Mouse (Mus musculus): Measurements from ENCODE around the gene Acbd4. TPM values are rescaled to one million over a fixed set of nuclear protein-coding genes. Genes with fewer than 3 reads are reported as not detected.

The Acbd4 gene
- polyA plus RNA-seq, 1 experiment from 2014 or later: 8.5 TPM

GRCm38 (mm10) chr11:103070322-103070880 is 31.1 kb upstream of the Acbd4 start:
- Histone ChIP-seq H3K36me3 (peaks cover 50% of the 10 kb centered on the region), H3K27me3 (no peaks in the 10 kb centered on the region), H3K4me3 (no peak overlapping the region), H3K27ac (replicated peaks) (no peak overlapping the region), H3K9me3 (no peaks in the 10 kb centered on the region), H3K9ac (no peak overlapping the region), H3K4me1 (replicated peaks) (0 out of 2 replicates have a peak, but pooled peaks cover 5% of the 10 kb centered on the region), H3K4me2 (no peak overlapping the region)
- WGBS: 93% methylated on average over 10 of the region's 10 CpGs
- no peak for ATAC-seq (ENCODE audit: low read depth)

GRCm38 (mm10) chr11:103073671-103074070 is 27.8 kb upstream of the Acbd4 start:
- Histone ChIP-seq H3K27ac (replicated peaks) (no peak overlapping the region), H3K27me3 (peaks cover 2% of the 10 kb centered on the region), H3K36me3 (peaks cover 17% of the 10 kb centered on the region), H3K4me1 (replicated peaks) (0 out of 2 replicates have a peak, but pooled peaks cover 5% of the 10 kb centered on the region), H3K4me2 (no peak overlapping the region), H3K9ac (no peak overlapping the region), H3K9me3 (no peaks in the 10 kb centered on the region), H3K4me3 (no peak overlapping the region)
- WGBS: 82% methylated on average over 7 of the region's 7 CpGs
- no peak for ATAC-seq (ENCODE audit: low read depth)

GRCm38 (mm10) chr11:103074121-103074650 is 27.3 kb upstream of the Acbd4 start:
- no peaks in the 10 kb centered on the region for H3K9me3 ChIP-seq
- 0 out of 2 replicates have a peak, but pooled peaks cover 5% of the 10 kb centered on the region for H3K4me1 ChIP-seq (replicated peaks)
- H3K4me2 ChIP-seq: no peak overlapping the region
- H3K27me3 ChIP-seq: peaks cover 7% of the 10 kb centered on the region
- H3K9ac ChIP-seq: no peak overlapping the region
- H3K27ac ChIP-seq (replicated peaks): no peak overlapping the region
- peaks cover 12% of the 10 kb centered on the region for H3K36me3 ChIP-seq
- ATAC-seq (ENCODE audit: low read depth): no peak
- no peak overlapping the region for H3K4me3 ChIP-seq
- WGBS: 67% methylated on average over 10 of the region's 10 CpGs

- Histone ChIP-seq H3K4me2 (no peak overlapping the region), H3K27me3 (peaks cover 14% of the 10 kb centered on the region), H3K9me3 (no peaks in the 10 kb centered on the region), H3K4me1 (replicated peaks) (peaks cover 5% of the 10 kb centered on the region; the same call in 1 of the 2 replicates), H3K27ac (replicated peaks) (no peak overlapping the region), H3K9ac (0 out of 2 replicates have a peak overlapping the region, but pooled peaks have one; percentile 12), H3K36me3 (peaks cover 5% of the 10 kb centered on the region), H3K4me3 (no peak overlapping the region)
- ATAC-seq (ENCODE audit: low read depth): no peak
- 27% methylated on average over 10 of the region's 10 CpGs for WGBS
These were observed 26.6 kb upstream of the Acbd4 start for GRCm38 (mm10) chr11:103074796-103075323.

- Histone ChIP-seq H3K9ac (no peak overlapping the region), H3K27me3 (peaks cover 26% of the 10 kb centered on the region), H3K9me3 (no peaks in the 10 kb centered on the region), H3K4me3 (no peak overlapping the region), H3K27ac (replicated peaks) (no peak overlapping the region), H3K36me3 (no peaks in the 10 kb centered on the region), H3K4me1 (replicated peaks) (peaks cover 16% of the 10 kb centered on the region), H3K4me2 (no peak overlapping the region)
- no peak for ATAC-seq (ENCODE audit: low read depth)
- 93% methylated on average over 7 of the region's 7 CpGs for WGBS
These were observed 25.5 kb upstream of the Acbd4 start for GRCm38 (mm10) chr11:103076010-103076409.

- 86% methylated on average over 8 of the region's 8 CpGs for WGBS
- ATAC-seq (ENCODE audit: low read depth): no peak
- Histone ChIP-seq H3K4me2 (no peak overlapping the region), H3K27me3 (peaks cover 31% of the 10 kb centered on the region), H3K9ac (no peak overlapping the region), H3K9me3 (no peaks in the 10 kb centered on the region), H3K4me3 (no peak overlapping the region), H3K4me1 (replicated peaks) (peaks cover 16% of the 10 kb centered on the region), H3K27ac (replicated peaks) (no peak overlapping the region), H3K36me3 (no peaks in the 10 kb centered on the region)
These were observed 24.9 kb upstream of the Acbd4 start for GRCm38 (mm10) chr11:103076581-103076980.

- Histone ChIP-seq H3K36me3 (no peaks in the 10 kb centered on the region), H3K4me3 (no peak overlapping the region), H3K9ac (no peak overlapping the region), H3K4me2 (no peak overlapping the region), H3K27me3 (peaks cover 46% of the 10 kb centered on the region), H3K4me1 (replicated peaks) (peaks cover 16% of the 10 kb centered on the region), H3K27ac (replicated peaks) (no peak overlapping the region), H3K9me3 (no peaks in the 10 kb centered on the region)
- 79% methylated on average over 11 of the region's 11 CpGs for WGBS
- ATAC-seq (ENCODE audit: low read depth): no peak
These were observed 23.4 kb upstream of the Acbd4 start for GRCm38 (mm10) chr11:103078131-103078530.

- H3K4me3 ChIP-seq: peak overlapping the region; percentile 31
- peak overlapping the region; percentile 60 for H3K4me2 ChIP-seq
- 2% methylated on average over 43 of the region's 43 CpGs for WGBS
- peak overlapping the region; percentile 54 for H3K9ac ChIP-seq
- H3K9me3 ChIP-seq: no peaks in the 10 kb centered on the region
- peaks cover 49% of the 10 kb centered on the region for H3K27me3 ChIP-seq
- no peaks in the 10 kb centered on the region for H3K36me3 ChIP-seq
- no peak overlapping the region for H3K27ac ChIP-seq (replicated peaks)
- H3K4me1 ChIP-seq (replicated peaks): peaks cover 11% of the 10 kb centered on the region
- ATAC-seq (ENCODE audit: low read depth): peak; percentile 79
These were observed 21.0 kb upstream of the Acbd4 start for GRCm38 (mm10) chr11:103080323-103081091.

- peaks cover 49% of the 10 kb centered on the region for H3K27me3 ChIP-seq
- WGBS: 51% methylated on average over 6 of the region's 6 CpGs
- ATAC-seq (ENCODE audit: low read depth): no peak
These were observed 19.9 kb upstream of the Acbd4 start for GRCm38 (mm10) chr11:103081631-103082030.

GRCm38 (mm10) chr11:103093306-103093705 is 8.2 kb upstream of the Acbd4 start:
- no peak for ATAC-seq (ENCODE audit: low read depth)
- Histone ChIP-seq H3K36me3 (no peaks in the 10 kb centered on the region), H3K4me2 (no peak overlapping the region), H3K9me3 (no peaks in the 10 kb centered on the region), H3K4me1 (replicated peaks) (peaks cover under 1% of the 10 kb centered on the region; the same call in 1 of the 2 replicates), H3K27ac (replicated peaks) (no peak overlapping the region), H3K9ac (no peak overlapping the region), H3K27me3 (peaks cover 32% of the 10 kb centered on the region), H3K4me3 (no peak overlapping the region)
- WGBS: 94% methylated on average over 7 of the region's 7 CpGs

More at GRCm38 (mm10) chr11:103081631-103082030, 19.9 kb upstream of the Acbd4 start:
- H3K9me3 ChIP-seq: no peaks in the 10 kb centered on the region
- H3K4me3 ChIP-seq: no peak overlapping the region
- H3K4me2 ChIP-seq: no peak overlapping the region
- H3K4me1 ChIP-seq (replicated peaks): peaks cover 11% of the 10 kb centered on the region
- no peak overlapping the region for H3K27ac ChIP-seq (replicated peaks)
- no peaks in the 10 kb centered on the region for H3K36me3 ChIP-seq
- no peak overlapping the region for H3K9ac ChIP-seq

GRCm38 (mm10) chr11:103093862-103094833 is 7.3 kb upstream of the Acbd4 start:
- H3K4me2 ChIP-seq: no peak overlapping the region
- 62% methylated on average over 20 of the region's 20 CpGs for WGBS
- peaks cover 40% of the 10 kb centered on the region for H3K27me3 ChIP-seq
- ATAC-seq (ENCODE audit: low read depth): no peak
- peak overlapping the region; percentile 17; the same call in 1 of the 2 replicates for H3K9ac ChIP-seq
- H3K36me3 ChIP-seq: no peaks in the 10 kb centered on the region
- no peak overlapping the region for H3K27ac ChIP-seq (replicated peaks)
- no peaks in the 10 kb centered on the region for H3K9me3 ChIP-seq
- no peak overlapping the region for H3K4me3 ChIP-seq
- peaks cover 9% of the 10 kb centered on the region; the same call in 1 of the 2 replicates for H3K4me1 ChIP-seq (replicated peaks)

All from neural tube, embryonic 13.5 days (tissue).